Mouse (Mus musculus): Measurements from ENCODE around the gene Nrip3.

DNA sequence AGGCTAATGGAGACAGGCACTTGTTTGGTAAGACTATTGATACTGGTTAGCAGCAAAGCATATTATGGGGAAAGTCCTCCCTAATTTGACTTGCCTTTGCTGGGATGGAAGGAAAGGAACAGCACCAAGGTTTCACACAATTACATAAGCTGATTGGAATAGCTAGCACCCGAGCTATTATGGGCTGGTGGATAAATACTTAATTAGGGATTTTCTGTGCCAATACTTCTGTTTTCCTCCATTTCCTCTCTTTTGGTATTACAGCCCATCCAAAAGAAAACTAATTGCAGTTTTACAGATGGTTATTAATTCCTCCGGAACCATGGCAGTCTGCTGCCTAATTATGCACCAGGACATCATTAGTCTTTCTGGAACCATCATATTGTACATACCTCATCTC lies 17.8 kb downstream of the Nrip3 start:
- TF ChIP-seq CTCF (IDR thresholded peaks at IDR 0.05; ENCODE audit: low read depth, low read length): no peak
- TF ChIP-seq POLR2A (IDR thresholded peaks at IDR 0.05; ENCODE audit: extremely low read depth, insufficient read depth, low read length): no peak

Data from liver, adult 2 months (tissue).